ENCODE assay signal across 26 mouse cellular contexts in genomic region chr9:86522335-86522734, GRCm38 (mm10). TPM values are rescaled to one million over a fixed set of nuclear protein-coding genes. Genes with fewer than 3 reads are reported as not detected.
DNase-seq lines count a peak whose midpoint lies in the region; ATAC-seq and TF ChIP-seq lines count a peak whose summit lies in the region.
"Had no signal": no experiment of that assay in that cellular context is flagged by ENCODE, and none has a peak within 500 bp of the region (broad histone marks: within the 10 kb centered on the region; RNA-seq: fewer than 3 reads in every experiment).

No protein-coding gene starts in this region.

- H3K9ac ChIP-seq in hindbrain, postnatal 0 days (replicated peaks; ENCODE audit: low read length), result no peak overlapping the region
- no peak overlapping the region for H3K9ac ChIP-seq in hindbrain, embryonic 14.5 days
- no peak overlapping the region for H3K9ac ChIP-seq in liver, adult 2 months (ENCODE audit: low read depth, low read length)
- H3K9ac ChIP-seq in liver, embryonic 11.5 days (ENCODE audit: low read depth, low read length), result no peak overlapping the region
- no peak overlapping the region for H3K9ac ChIP-seq in CH12.LX (ENCODE audit: insufficient read depth, low read depth)
- H3K9ac ChIP-seq in embryonic facial prominence, embryonic 14.5 days (ENCODE audit: low read depth, low read length), result no peak overlapping the region
- H3K9ac ChIP-seq: heart, embryonic 13.5 days; hindbrain, embryonic 12.5 days; liver, embryonic 12.5 days; stomach, embryonic 15.5 days had no signal

- TF ChIP-seq POLR2A in liver, adult 2 months (IDR thresholded peaks at IDR 0.05; ENCODE audit: extremely low read depth, insufficient read depth, low read length), result no peak
- no peak for TF ChIP-seq POLR2A in CH12.LX (IDR thresholded peaks at IDR 0.05; ENCODE audit: low read depth, low read length)

- in situ Hi-C loops in CH12.LX (cut with MboI; ENCODE audit: low pct_ligation_motif_present, low pct_unique_long_range_greater_than_20kb, low sequenced_read_pairs), result no loop called here

- dilution Hi-C loops in CH12.LX (cut with MboI; ENCODE audit: extremely low pct_ligation_motif_present, extremely low pct_unique_long_range_greater_than_20kb, low sequenced_read_pairs), result no loop called here

- H3K36me3 ChIP-seq in hindbrain, postnatal 0 days (ENCODE audit: insufficient read depth, low read length), result peaks cover 31% of the 10 kb centered on the region
- peaks cover 82% of the 10 kb centered on the region for H3K36me3 ChIP-seq in hindbrain, embryonic 14.5 days (replicated peaks; ENCODE audit: control insufficient read depth, insufficient read depth)
- H3K36me3 ChIP-seq in liver, adult 2 months (ENCODE audit: control insufficient read depth, insufficient read depth, low read length), result peaks cover 42% of the 10 kb centered on the region
- H3K36me3 ChIP-seq in liver, embryonic 11.5 days (ENCODE audit: control insufficient read depth, insufficient read depth, low read length), result peaks cover 6% of the 10 kb centered on the region
- H3K36me3 ChIP-seq in CH12.LX (replicated peaks in 1 of 2; ENCODE audit: control insufficient read depth in 1 of 2, insufficient read depth in 1 of 2, low read length in 1 of 2), result peaks cover 28 to 67% of the 10 kb centered on the region in 2 experiments
- peaks cover 66% of the 10 kb centered on the region for H3K36me3 ChIP-seq in embryonic facial prominence, embryonic 14.5 days (ENCODE audit: control insufficient read depth, insufficient read depth, low read length)

- no peaks in the 10 kb centered on the region for H3K4me1 ChIP-seq in hindbrain, postnatal 0 days (ENCODE audit: insufficient read depth, low read length)
- H3K4me1 ChIP-seq in hindbrain, embryonic 14.5 days (replicated peaks; ENCODE audit: control insufficient read depth, insufficient read depth, low read length), result no peaks in the 10 kb centered on the region
- no peaks in the 10 kb centered on the region for H3K4me1 ChIP-seq in liver, adult 2 months (ENCODE audit: control insufficient read depth, insufficient read depth, low read length)
- no peaks in the 10 kb centered on the region for H3K4me1 ChIP-seq in liver, embryonic 11.5 days (replicated peaks; ENCODE audit: control insufficient read depth, insufficient read depth, low read length)
- H3K4me1 ChIP-seq in CH12.LX (ENCODE audit: control insufficient read depth in 1 of 2, insufficient read depth in 2 of 2), result peaks cover 0 to 20% of the 10 kb centered on the region in 2 experiments; a peak in 2 of 4 replicates
- H3K4me1 ChIP-seq in embryonic facial prominence, embryonic 14.5 days (ENCODE audit: control insufficient read depth, insufficient read depth, low read length), result no peaks in the 10 kb centered on the region
- H3K4me1 ChIP-seq: forebrain, embryonic 10.5 days; hindbrain, embryonic 12.5 days; liver, embryonic 12.5 days; midbrain, embryonic 10.5 days; stomach, embryonic 15.5 days had no signal

- no peak overlapping the region for H3K4me2 ChIP-seq in hindbrain, postnatal 0 days (ENCODE audit: low read depth, low read length)
- H3K4me2 ChIP-seq in hindbrain, embryonic 14.5 days (replicated peaks), result no peak overlapping the region
- no peak overlapping the region for H3K4me2 ChIP-seq in liver, embryonic 11.5 days
- H3K4me2 ChIP-seq in CH12.LX (ENCODE audit: insufficient read depth, low read depth, poor library complexity, severe bottlenecking), result no peak overlapping the region
- no peak overlapping the region for H3K4me2 ChIP-seq in embryonic facial prominence, embryonic 14.5 days (ENCODE audit: low read depth, low read length)
- H3K4me2 ChIP-seq: heart, embryonic 13.5 days; hindbrain, embryonic 12.5 days; liver, embryonic 12.5 days; stomach, embryonic 15.5 days had no signal

- TF ChIP-seq RAD21 in CH12.LX (IDR thresholded peaks at IDR 0.05; ENCODE audit: low read depth, low read length), result no peak

- no peaks in the 10 kb centered on the region for H3K79me2 ChIP-seq in liver, adult 2 months (ENCODE audit: control insufficient read depth, insufficient read depth, low read length)
- H3K79me2 ChIP-seq in CH12.LX (replicated peaks; ENCODE audit: control insufficient read depth, extremely low read depth, insufficient read depth, poor library complexity, severe bottlenecking), result no peaks in the 10 kb centered on the region

- H3K4me3 ChIP-seq in hindbrain, postnatal 0 days (ENCODE audit: low read length), result no peak overlapping the region
- no peak overlapping the region for H3K4me3 ChIP-seq in hindbrain, embryonic 14.5 days (replicated peaks; ENCODE audit: low read length)
- no peak overlapping the region for H3K4me3 ChIP-seq in liver, adult 2 months (ENCODE audit: insufficient read depth, low read depth, low read length)
- H3K4me3 ChIP-seq in liver, embryonic 11.5 days (ENCODE audit: low read depth, low read length), result no peak overlapping the region
- no peak overlapping the region for H3K4me3 ChIP-seq in CH12.LX (replicated peaks in 1 of 3; ENCODE audit: low read depth in 2 of 3, low read length in 2 of 3, poor library complexity in 1 of 3)
- no peak overlapping the region for H3K4me3 ChIP-seq in embryonic facial prominence, embryonic 14.5 days (ENCODE audit: low read depth, low read length)
- H3K4me3 ChIP-seq: forebrain, embryonic 10.5 days; heart, embryonic 13.5 days; hindbrain, embryonic 12.5 days; liver, embryonic 12.5 days; midbrain, embryonic 10.5 days; stomach, embryonic 15.5 days had no signal

- H3K9me3 ChIP-seq in hindbrain, postnatal 0 days (ENCODE audit: low read length), result no peaks in the 10 kb centered on the region
- no peaks in the 10 kb centered on the region for H3K9me3 ChIP-seq in hindbrain, embryonic 14.5 days (ENCODE audit: control insufficient read depth, low read length)
- H3K9me3 ChIP-seq in liver, embryonic 11.5 days (ENCODE audit: control insufficient read depth, low read length), result no peaks in the 10 kb centered on the region
- H3K9me3 ChIP-seq in CH12.LX (replicated peaks; ENCODE audit: low read length), result no peaks in the 10 kb centered on the region
- H3K9me3 ChIP-seq in embryonic facial prominence, embryonic 14.5 days (ENCODE audit: control insufficient read depth, low read length), result no peaks in the 10 kb centered on the region
- H3K9me3 ChIP-seq: forebrain, embryonic 10.5 days; heart, embryonic 13.5 days; hindbrain, embryonic 12.5 days; liver, embryonic 12.5 days; midbrain, embryonic 10.5 days; stomach, embryonic 15.5 days had no signal

- no peak for ATAC-seq in hindbrain, postnatal 0 days
- ATAC-seq in hindbrain, embryonic 14.5 days (ENCODE audit: low FRiP score), result no peak
- no peak for ATAC-seq in liver, embryonic 11.5 days (replicated peaks; ENCODE audit: low FRiP score)
- no peak for ATAC-seq in embryonic facial prominence, embryonic 14.5 days (ENCODE audit: low read depth)
- no peak for ATAC-seq in CD4-positive, CD25-positive, alpha-beta regulatory T cell, adult 4 months
- ATAC-seq: forebrain, embryonic 16.5 days; liver, embryonic 12.5 days; midbrain, embryonic 16.5 days had no signal

- no peak for TF ChIP-seq EP300 in CH12.LX (IDR thresholded peaks at IDR 0.05; ENCODE audit: low read length)

- 0 out of 2 replicates have a peak, but pooled peaks have one; percentile 7 for TF ChIP-seq CTCF in hindbrain, postnatal 0 days (IDR thresholded peaks at IDR 0.05; ENCODE audit: low read depth)
- peak; percentile 18; the same call in 1 of the 2 replicates for TF ChIP-seq CTCF in liver, adult 2 months (IDR thresholded peaks at IDR 0.05; ENCODE audit: low read depth, low read length)
- 0 out of 4 replicates have a peak, but pooled peaks of 1 of the 2 experiments have one; percentile 5 for TF ChIP-seq CTCF in CH12.LX (conservative IDR thresholded peaks at IDR 0.05 in 1 of 2, IDR thresholded peaks at IDR 0.05 in 1 of 2; ENCODE audit: low read depth in 2 of 2, low read length in 2 of 2)

- DNase-seq in hindbrain, postnatal 0 days (ENCODE audit: low spot score), result no peak
- no peak for DNase-seq in hindbrain, embryonic 14.5 days (ENCODE audit: low spot score)
- DNase-seq in liver, adult 2 months (ENCODE audit: extremely low read depth, low read depth, low spot score), result no peak
- no peak for DNase-seq in liver, embryonic 11.5 days (ENCODE audit: low spot score)
- peak; percentile 33 for DNase-seq in CH12.LX (ENCODE audit: extremely low read depth)
- peak; percentile 6 for DNase-seq in embryonic facial prominence, embryonic 14.5 days (ENCODE audit: low spot score)
- DNase-seq in cerebellum, adult 11-12 months, result no peak
- DNase-seq: adrenal gland, postnatal 25 days; cerebellum, adult 9-11 months; gastrocnemius, postnatal 14 days; heart, adult 18-20 months; heart, postnatal 14 days; lung, adult 18-20 months; right cerebral cortex, adult 18-20 months; right cerebral cortex, postnatal 4 days; thymus, adult 18-20 months; thymus, postnatal 4 days had no signal

- no peaks in the 10 kb centered on the region for H3K27me3 ChIP-seq in hindbrain, postnatal 0 days (ENCODE audit: insufficient read depth, low read length)
- H3K27me3 ChIP-seq in hindbrain, embryonic 14.5 days (ENCODE audit: control insufficient read depth, insufficient read depth, low read length), result no peaks in the 10 kb centered on the region
- H3K27me3 ChIP-seq in liver, adult 2 months (ENCODE audit: control insufficient read depth, insufficient read depth, low read length), result no peaks in the 10 kb centered on the region
- H3K27me3 ChIP-seq in liver, embryonic 11.5 days (replicated peaks; ENCODE audit: control insufficient read depth, insufficient read depth, low read length), result no peaks in the 10 kb centered on the region
- H3K27me3 ChIP-seq in CH12.LX (replicated peaks), result no peaks in the 10 kb centered on the region
- H3K27me3 ChIP-seq in embryonic facial prominence, embryonic 14.5 days (replicated peaks; ENCODE audit: control insufficient read depth, insufficient read depth, low read length), result no peaks in the 10 kb centered on the region
- H3K27me3 ChIP-seq: heart, embryonic 13.5 days; hindbrain, embryonic 12.5 days; liver, embryonic 12.5 days; stomach, embryonic 15.5 days had no signal

- no peak overlapping the region for H3K27ac ChIP-seq in hindbrain, postnatal 0 days
- H3K27ac ChIP-seq in hindbrain, embryonic 14.5 days, result no peak overlapping the region
- H3K27ac ChIP-seq in liver, adult 2 months (replicated peaks; ENCODE audit: insufficient read depth, low read depth, low read length), result no peak overlapping the region
- no peak overlapping the region for H3K27ac ChIP-seq in liver, embryonic 11.5 days (ENCODE audit: low read depth, low read length)
- H3K27ac ChIP-seq in CH12.LX (ENCODE audit: insufficient read depth, low read depth), result no peak overlapping the region
- H3K27ac ChIP-seq in embryonic facial prominence, embryonic 14.5 days (replicated peaks; ENCODE audit: low read depth, low read length), result no peak overlapping the region
- H3K27ac ChIP-seq: forebrain, embryonic 10.5 days; heart, embryonic 13.5 days; hindbrain, embryonic 12.5 days; liver, embryonic 12.5 days; midbrain, embryonic 10.5 days; stomach, embryonic 15.5 days had no signal

RNA-seq across cellular contexts. Expression of gene Pgm3, which starts 49.3 kb away (rescaled TPM):
- total RNA-seq in hindbrain, postnatal 0 days (2014; rRNA removed), result 12.4 and 15.1 TPM in 2 replicates
- 28.9 and 30.0 TPM in 2 replicates for polyA plus RNA-seq in hindbrain, postnatal 0 days (2015; fragmentation: Nextera tagmentation; extraction: Ambion mirVana)
- polyA plus RNA-seq in hindbrain, embryonic 14.5 days (2014; fragmentation: Nextera tagmentation; extraction: Ambion mirVana), result 33.3 and 38.6 TPM in 2 replicates
- 13.3 and 16.5 TPM in 2 replicates for total RNA-seq in liver, adult 2 months (2014; rRNA removed)
- polyA plus RNA-seq in liver, adult 2 months (2012; rRNA removed), result 3.7 TPM in 2 replicates
- 25.9 and 28.3 TPM in 2 replicates for polyA plus RNA-seq in liver, embryonic 11.5 days (2014; fragmentation: Nextera tagmentation; extraction: Ambion mirVana)
- total RNA-seq in CH12.LX (2012; rRNA removed) (28.8 and 29.3 TPM in 2 replicates), CH12.LX (2014; rRNA removed) (27.4 and 28.5 TPM in 2 replicates)
- polyA plus RNA-seq in CH12.LX (2012; ENCODE audit: insufficient read length, low read depth), result 31.5 and 32.1 TPM in 2 replicates
- polyA plus RNA-seq in embryonic facial prominence, embryonic 14.5 days (2014; fragmentation: Nextera tagmentation; extraction: Ambion mirVana), result 38.9 and 39.5 TPM in 2 replicates
- 10 to 100 TPM; 17.0 to 24.9 TPM for polyA plus RNA-seq in CD4-positive, CD25-positive, alpha-beta regulatory T cell, adult 4 months (2017; shearing (Covaris generic))

RNA-seq across cellular contexts. Expression of gene Rwdd2a, which starts 49.5 kb away (rescaled TPM):
- total RNA-seq in hindbrain, postnatal 0 days (2014; rRNA removed), result 35.4 and 41.3 TPM in 2 replicates
- polyA plus RNA-seq in hindbrain, postnatal 0 days (2015; fragmentation: Nextera tagmentation; extraction: Ambion mirVana), result 79.2 and 82.4 TPM in 2 replicates
- 26.6 and 31.7 TPM in 2 replicates for polyA plus RNA-seq in hindbrain, embryonic 14.5 days (2014; fragmentation: Nextera tagmentation; extraction: Ambion mirVana)
- 0.20 TPM in 1 of 2 replicates, not detected in the other for total RNA-seq in liver, adult 2 months (2014; rRNA removed)
- 0.11 TPM in 1 of 2 replicates, not detected in the other for polyA plus RNA-seq in liver, adult 2 months (2012; rRNA removed)
- polyA plus RNA-seq in liver, embryonic 11.5 days (2014; fragmentation: Nextera tagmentation; extraction: Ambion mirVana), result 2.4 and 2.5 TPM in 2 replicates
- total RNA-seq in CH12.LX (2012; rRNA removed) (1.7 TPM in 2 replicates), CH12.LX (2014; rRNA removed) (2.8 and 2.9 TPM in 2 replicates)
- 2.1 and 2.2 TPM in 2 replicates for polyA plus RNA-seq in CH12.LX (2012; ENCODE audit: insufficient read length, low read depth)
- polyA plus RNA-seq in embryonic facial prominence, embryonic 14.5 days (2014; fragmentation: Nextera tagmentation; extraction: Ambion mirVana), result 3.6 and 4.7 TPM in 2 replicates
- polyA plus RNA-seq in CD4-positive, CD25-positive, alpha-beta regulatory T cell, adult 4 months (2017; shearing (Covaris generic)), result 1 to 10 TPM; 4.6 to 5.5 TPM

RNA-seq across cellular contexts. Expression of gene Dop1a, which starts 55.4 kb away (rescaled TPM):
- total RNA-seq in hindbrain, postnatal 0 days (2014; rRNA removed), result 35.5 and 50.9 TPM in 2 replicates
- polyA plus RNA-seq in hindbrain, postnatal 0 days (2015; fragmentation: Nextera tagmentation; extraction: Ambion mirVana), result 22.9 and 23.9 TPM in 2 replicates
- 41.0 and 45.9 TPM in 2 replicates for polyA plus RNA-seq in hindbrain, embryonic 14.5 days (2014; fragmentation: Nextera tagmentation; extraction: Ambion mirVana)
- 25.2 and 25.9 TPM in 2 replicates for total RNA-seq in liver, adult 2 months (2014; rRNA removed)
- 3.8 and 5.9 TPM in 2 replicates for polyA plus RNA-seq in liver, adult 2 months (2012; rRNA removed)
- polyA plus RNA-seq in liver, embryonic 11.5 days (2014; fragmentation: Nextera tagmentation; extraction: Ambion mirVana), result 9.7 and 12.2 TPM in 2 replicates
- total RNA-seq in CH12.LX (2012; rRNA removed), result 19.0 and 19.4 TPM in 2 replicates
- total RNA-seq in CH12.LX (2014; rRNA removed), result 16.1 and 18.2 TPM in 2 replicates
- 15.0 and 18.7 TPM in 2 replicates for polyA plus RNA-seq in CH12.LX (2012; ENCODE audit: insufficient read length, low read depth)
- polyA plus RNA-seq in embryonic facial prominence, embryonic 14.5 days (2014; fragmentation: Nextera tagmentation; extraction: Ambion mirVana), result 19.2 and 20.8 TPM in 2 replicates
- 10 to 100 TPM; 27.9 to 28.8 TPM for polyA plus RNA-seq in CD4-positive, CD25-positive, alpha-beta regulatory T cell, adult 4 months (2017; shearing (Covaris generic))

RNA-seq across cellular contexts. Expression of gene Ube2cbp, which starts 57.6 kb away (rescaled TPM):
- 5.6 and 6.3 TPM in 2 replicates for total RNA-seq in hindbrain, postnatal 0 days (2014; rRNA removed)
- 6.8 and 7.4 TPM in 2 replicates for polyA plus RNA-seq in hindbrain, postnatal 0 days (2015; fragmentation: Nextera tagmentation; extraction: Ambion mirVana)
- 7.4 and 7.6 TPM in 2 replicates for polyA plus RNA-seq in hindbrain, embryonic 14.5 days (2014; fragmentation: Nextera tagmentation; extraction: Ambion mirVana)
- 2.2 and 3.0 TPM in 2 replicates for total RNA-seq in liver, adult 2 months (2014; rRNA removed)
- polyA plus RNA-seq in liver, adult 2 months (2012; rRNA removed), result 0.97 and 1.8 TPM in 2 replicates
- polyA plus RNA-seq in liver, embryonic 11.5 days (2014; fragmentation: Nextera tagmentation; extraction: Ambion mirVana), result 5.9 and 7.0 TPM in 2 replicates
- total RNA-seq in CH12.LX (2012; rRNA removed) (3.1 and 3.3 TPM in 2 replicates), CH12.LX (2014; rRNA removed) (5.9 and 6.4 TPM in 2 replicates)
- 5.4 and 5.5 TPM in 2 replicates for polyA plus RNA-seq in CH12.LX (2012; ENCODE audit: insufficient read length, low read depth)
- 4.1 and 5.0 TPM in 2 replicates for polyA plus RNA-seq in embryonic facial prominence, embryonic 14.5 days (2014; fragmentation: Nextera tagmentation; extraction: Ambion mirVana)
- polyA plus RNA-seq in CD4-positive, CD25-positive, alpha-beta regulatory T cell, adult 4 months (2017; shearing (Covaris generic)), result 1 to 10 TPM; 4.6 to 8.2 TPM

Comparison
In these comparisons a context has a peak if more than half of its experiments do, and no peak if none do; other contexts are left out.
1. DNase-seq: peak in CH12.LX (single experiment) and embryonic facial prominence, embryonic 14.5 days (single experiment); none in hindbrain, postnatal 0 days (single experiment), hindbrain, embryonic 14.5 days (single experiment), liver, adult 2 months (single experiment), liver, embryonic 11.5 days (single experiment) and cerebellum, adult 11-12 months (single experiment).